18 mouse cellular contexts compared by ENCODE assay signal in genomic region chr2:26954735-26955395, GRCm38 (mm10). TPM values are rescaled to one million over a fixed set of nuclear protein-coding genes. Genes with fewer than 3 reads are reported as not detected.
"Had no signal": no experiment of that assay in that cellular context is flagged by ENCODE, and none has a peak within 500 bp of the region (broad histone marks: within the 10 kb centered on the region; RNA-seq: fewer than 3 reads in every experiment).

No protein-coding gene starts in this region.

- ATAC-seq: hindbrain, postnatal 0 days; midbrain, embryonic 15.5 days had no signal

- H3K4me2 ChIP-seq: hindbrain, embryonic 13.5 days; kidney, embryonic 15.5 days; midbrain, embryonic 11.5 days; midbrain, embryonic 15.5 days; neural tube, embryonic 13.5 days; stomach, embryonic 15.5 days had no signal

- H3K4me1 ChIP-seq: hindbrain, embryonic 13.5 days; kidney, embryonic 15.5 days; limb, embryonic 10.5 days; midbrain, embryonic 15.5 days; neural tube, embryonic 13.5 days; stomach, embryonic 15.5 days had no signal

- H3K9ac ChIP-seq: hindbrain, embryonic 13.5 days; kidney, embryonic 15.5 days; liver, embryonic 14.5 days; midbrain, embryonic 15.5 days; neural tube, embryonic 13.5 days; stomach, embryonic 15.5 days had no signal

- H3K4me3 ChIP-seq: hindbrain, embryonic 13.5 days; kidney, embryonic 15.5 days; left cerebral cortex, adult 2 months; limb, embryonic 10.5 days; megakaryocyte, embryonic 14.5 days; midbrain, embryonic 15.5 days; neural tube, embryonic 13.5 days; stomach, embryonic 15.5 days had no signal

- H3K27me3 ChIP-seq: hindbrain, embryonic 13.5 days; kidney, embryonic 15.5 days; megakaryocyte, embryonic 14.5 days; midbrain, embryonic 15.5 days; neural tube, embryonic 13.5 days; stomach, embryonic 15.5 days had no signal

- H3K27ac ChIP-seq: hindbrain, embryonic 13.5 days; hindbrain, postnatal 0 days; kidney, embryonic 15.5 days; left cerebral cortex, adult 2 months; limb, embryonic 10.5 days; liver, embryonic 14.5 days; macrophage; midbrain, embryonic 15.5 days; neural tube, embryonic 13.5 days; stomach, embryonic 15.5 days had no signal

- DNase-seq: kidney, adult 2 months; kidney, postnatal 14 days; lung, adult 2 months; right cerebral cortex, postnatal 14 days had no signal

- H3K9me3 ChIP-seq: hindbrain, embryonic 13.5 days; kidney, embryonic 15.5 days; limb, embryonic 10.5 days; megakaryocyte, embryonic 14.5 days; midbrain, embryonic 15.5 days; neural tube, embryonic 13.5 days; stomach, embryonic 15.5 days had no signal

RNA-seq across cellular contexts. Expression of gene Adamts13, which starts 18.4 kb away (rescaled TPM):
- total RNA-seq: hindbrain, postnatal 0 days had no signal
- polyA plus RNA-seq: hindbrain, postnatal 0 days; macrophage; midbrain, embryonic 11.5 days; midbrain, embryonic 15.5 days; neural tube, embryonic 13.5 days had no signal

RNA-seq across cellular contexts. Expression of gene Stkld1, which starts 21.0 kb away (rescaled TPM):
- total RNA-seq: hindbrain, postnatal 0 days had no signal
- polyA plus RNA-seq: intestine, embryonic 14.5 days; kidney, embryonic 15.5 days; large intestine, adult 2 months; midbrain, embryonic 11.5 days; stomach, embryonic 15.5 days had no signal
